Mouse (Mus musculus) E14TG2a.4 (cell line): ENCODE data around the gene Lrrk2.

ENCODE experiments used
- H3K27me3 ChIP-seq: 2 replicates; pipeline ENCODE4 v1.6.1; 2014; ENCODE audit warnings: low read length, control low read depth; ENCODE audit not compliant: insufficient read depth
- H3K36me3 ChIP-seq: 2 replicates; pipeline ENCODE4 v1.6.1; 2014; ENCODE audit warnings: low read length, control low read depth; ENCODE audit not compliant: insufficient read depth
- H3K4me1 ChIP-seq: replicated peaks from 2 replicates; pipeline ENCODE4 v1.6.1; 2014; ENCODE audit warnings: low read depth, low read length, control low read depth
- H3K4me3 ChIP-seq: replicated peaks from 2 replicates; pipeline ENCODE4 v1.5.1; 2014; ENCODE audit warnings: mild to moderate bottlenecking, low read length
- H3K9me3 ChIP-seq: 2 replicates; pipeline ENCODE4 v1.6.1; 2014; ENCODE audit warnings: low read length, control low read depth
- CTCF ChIP-seq: conservative IDR thresholded peaks from 2 replicates; pipeline ENCODE4 v1.5.1; 2014; ENCODE audit warnings: low read length
- NANOG ChIP-seq: IDR thresholded peaks from 2 replicates; pipeline ENCODE4 v1.6.1; 2014; ENCODE audit warnings: borderline replicate concordance, low read length, mixed read lengths
- POU5F1 ChIP-seq: IDR thresholded peaks from 2 replicates; pipeline ENCODE4 v1.6.1; 2014; ENCODE audit warnings: low read length, borderline replicate concordance

Lrrk2 gene

DNA sequence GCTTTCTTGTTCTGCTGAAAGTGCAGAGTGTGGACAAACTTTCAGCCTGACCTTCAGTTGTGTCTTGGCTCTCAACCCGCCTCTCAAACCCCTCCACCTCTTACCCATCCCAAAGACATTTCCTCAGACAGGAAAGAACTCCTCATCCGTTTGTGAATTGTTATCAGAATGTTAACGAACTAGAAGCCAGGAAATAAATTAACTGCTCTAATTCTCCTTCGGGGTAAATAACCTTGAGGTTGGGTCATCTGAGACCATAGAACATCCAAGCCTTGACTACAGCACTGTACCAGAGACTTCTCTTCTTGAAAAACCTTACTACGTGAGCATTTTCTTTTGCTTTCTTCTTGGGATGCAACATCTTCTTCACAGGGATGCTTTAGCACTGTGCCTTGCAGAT is 988 bp upstream of the Lrrk2 start:
- TF ChIP-seq NANOG (no peak), POU5F1 (no peak), CTCF (no peak)
- no peaks in the 10 kb centered on the region for H3K36me3 ChIP-seq
- no peaks in the 10 kb centered on the region for H3K9me3 ChIP-seq
- peaks cover 11% of the 10 kb centered on the region for H3K4me1 ChIP-seq
- H3K4me3 ChIP-seq, result no peak overlapping the region
- peaks cover 23% of the 10 kb centered on the region for H3K27me3 ChIP-seq

DNA sequence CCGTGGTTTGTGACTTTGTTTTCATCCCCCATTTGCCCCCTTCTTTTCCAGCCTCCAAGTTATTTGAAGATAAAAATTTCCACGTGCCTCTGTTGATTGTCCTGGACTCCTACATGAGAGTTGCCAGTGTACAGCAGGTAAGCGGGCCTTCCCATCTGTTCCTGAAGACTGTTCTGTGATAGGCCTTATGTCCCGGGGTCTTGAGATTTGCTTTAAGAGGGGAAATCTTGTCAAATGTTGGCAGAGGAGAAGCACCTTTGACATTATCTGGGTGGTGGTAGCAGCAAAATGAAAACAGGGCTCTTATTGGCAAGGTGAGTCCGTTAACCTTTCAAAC is 562 bp downstream of the Lrrk2 start:
- no peak for TF ChIP-seq CTCF
- TF ChIP-seq NANOG, result no peak
- no peak for TF ChIP-seq POU5F1
- H3K27me3 ChIP-seq, result peaks cover 25% of the 10 kb centered on the region
- H3K4me1 ChIP-seq, result peaks cover 11% of the 10 kb centered on the region
- no peaks in the 10 kb centered on the region for H3K36me3 ChIP-seq
- H3K9me3 ChIP-seq, result no peaks in the 10 kb centered on the region
- peak overlapping the region; percentile 66 for H3K4me3 ChIP-seq

DNA sequence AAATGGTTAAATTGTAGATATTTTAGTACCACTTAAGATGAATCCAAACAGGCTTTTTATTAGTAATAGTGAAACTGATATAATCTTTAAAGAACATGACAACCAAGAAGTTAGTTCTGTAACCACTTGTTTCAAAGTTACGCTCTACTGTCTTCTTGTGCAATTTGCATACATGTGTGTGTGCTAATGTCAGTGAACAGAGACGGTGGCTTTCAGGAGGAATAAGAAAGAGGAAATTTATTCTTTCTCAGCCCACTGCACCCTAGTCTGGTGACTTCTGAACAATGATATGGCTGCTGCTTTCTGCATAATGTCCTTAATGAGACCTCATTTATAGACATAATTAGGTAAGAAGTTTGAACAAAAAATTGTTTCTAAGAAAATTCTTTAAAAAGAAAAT is 7.1 kb downstream of the Lrrk2 start:
- Histone ChIP-seq H3K36me3 (no peaks in the 10 kb centered on the region), H3K4me1 (no peaks in the 10 kb centered on the region), H3K9me3 (no peaks in the 10 kb centered on the region), H3K27me3 (peaks cover 5% of the 10 kb centered on the region), H3K4me3 (no peak overlapping the region)
- TF ChIP-seq NANOG (no peak), POU5F1 (no peak), CTCF (no peak)

DNA sequence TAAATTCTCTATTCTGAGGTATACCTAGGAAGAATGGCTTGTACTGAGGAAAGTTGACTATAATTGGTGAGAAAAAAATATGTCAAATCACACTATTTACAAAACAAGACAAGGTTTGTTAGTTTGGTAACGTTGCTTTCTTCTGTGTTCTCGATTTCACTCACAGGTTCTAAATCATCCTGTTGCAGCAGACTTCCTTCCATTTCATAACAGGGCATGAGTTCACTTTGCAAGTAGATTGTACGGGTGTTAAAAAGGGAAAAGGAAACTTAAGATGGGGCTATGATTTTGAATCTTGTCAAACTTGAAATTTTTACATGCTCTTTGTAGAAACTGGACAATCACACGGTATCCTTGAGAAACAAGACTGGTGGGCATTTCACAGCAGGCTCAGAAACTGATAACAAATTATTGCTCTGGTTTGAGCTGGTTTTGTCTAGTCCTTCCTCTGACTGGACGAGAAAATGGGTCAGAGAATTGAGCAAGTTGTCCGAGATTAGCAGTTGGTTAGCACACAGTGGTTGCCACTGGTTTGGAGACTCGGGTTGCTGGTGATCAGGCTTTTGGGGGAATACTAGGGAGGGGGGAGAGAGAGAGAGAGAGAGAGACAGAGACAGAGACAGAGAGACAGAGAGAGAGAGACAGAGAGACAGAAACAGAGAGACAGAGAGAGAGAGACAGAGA is 13.0 kb downstream of the Lrrk2 start:
- TF ChIP-seq POU5F1 (no peak), NANOG (no peak), CTCF (no peak)

DNA sequence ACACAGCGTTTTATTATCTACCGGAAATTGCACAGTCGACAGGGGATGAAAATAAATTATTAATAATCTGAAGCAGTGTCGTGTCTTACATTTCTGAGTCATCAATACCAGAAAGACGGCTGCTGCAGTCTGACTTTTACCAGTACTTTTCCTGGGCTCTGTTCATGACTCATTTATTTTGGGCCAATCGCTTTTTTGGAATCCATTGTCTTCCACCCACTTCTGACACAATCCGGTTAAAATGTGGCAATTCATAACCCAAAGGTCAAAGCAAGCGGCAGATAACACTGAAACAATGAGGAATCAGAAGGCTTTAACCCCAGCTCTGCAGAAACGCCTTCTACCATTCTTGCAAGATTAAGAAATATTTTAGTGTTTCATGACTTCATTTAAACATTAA is 17.7 kb downstream of the Lrrk2 start:
- TF ChIP-seq CTCF (no peak), NANOG (no peak), POU5F1 (no peak)
- Histone ChIP-seq H3K9me3 (no peaks in the 10 kb centered on the region), H3K27me3 (no peaks in the 10 kb centered on the region), H3K36me3 (no peaks in the 10 kb centered on the region), H3K4me3 (no peak overlapping the region), H3K4me1 (no peaks in the 10 kb centered on the region)

More for the DNA sequence above, 13.0 kb downstream of the Lrrk2 start:
- H3K4me3 ChIP-seq, result no peak overlapping the region
- H3K4me1 ChIP-seq, result no peaks in the 10 kb centered on the region
- H3K27me3 ChIP-seq, result no peaks in the 10 kb centered on the region
- no peaks in the 10 kb centered on the region for H3K36me3 ChIP-seq
- no peaks in the 10 kb centered on the region for H3K9me3 ChIP-seq

DNA sequence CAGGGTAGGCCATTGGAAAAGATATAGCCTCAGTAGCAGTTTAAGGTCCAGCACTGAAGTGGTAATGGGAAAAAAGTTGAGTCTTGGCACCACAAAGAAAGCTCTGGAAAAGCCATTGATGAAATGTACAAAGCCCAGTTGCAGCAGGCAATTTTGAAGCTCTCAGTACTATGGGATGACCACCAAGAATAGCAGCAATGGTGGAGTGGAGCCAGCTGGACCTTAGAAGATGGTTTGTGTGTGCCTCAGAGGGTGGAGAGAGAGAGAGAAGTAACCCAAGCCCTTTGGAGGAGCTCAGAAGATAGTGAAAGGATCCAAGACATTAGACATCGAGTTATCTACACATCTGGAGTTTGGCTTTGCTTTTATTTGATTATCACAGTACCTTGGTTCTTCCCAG is 20.1 kb downstream of the Lrrk2 start:
- H3K4me3 ChIP-seq, result no peak overlapping the region
- no peaks in the 10 kb centered on the region for H3K9me3 ChIP-seq
- no peaks in the 10 kb centered on the region for H3K36me3 ChIP-seq
- no peaks in the 10 kb centered on the region for H3K27me3 ChIP-seq
- TF ChIP-seq POU5F1 (no peak), CTCF (no peak), NANOG (no peak)
- no peaks in the 10 kb centered on the region for H3K4me1 ChIP-seq

DNA sequence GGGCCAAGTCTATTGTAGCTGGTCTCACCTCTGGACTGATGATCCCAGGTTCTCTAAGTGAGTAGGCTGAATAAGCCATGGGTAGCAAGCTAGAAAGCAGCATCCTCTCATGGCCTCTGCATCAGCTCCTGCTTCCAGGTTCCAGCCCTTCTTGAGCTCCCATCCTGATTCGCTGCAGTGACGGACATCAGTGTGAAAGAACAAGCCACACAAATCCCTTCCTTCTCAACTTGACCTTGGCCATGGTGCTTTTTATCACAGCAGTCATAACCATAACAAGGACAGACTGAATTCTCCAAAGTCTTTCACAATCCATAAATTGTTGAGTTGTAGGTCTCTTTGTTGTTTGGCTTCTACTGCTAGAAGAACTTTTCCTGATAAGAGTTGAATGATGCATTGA is 20.9 kb downstream of the Lrrk2 start:
- Histone ChIP-seq H3K9me3 (no peaks in the 10 kb centered on the region), H3K27me3 (no peaks in the 10 kb centered on the region), H3K4me3 (no peak overlapping the region), H3K4me1 (no peaks in the 10 kb centered on the region), H3K36me3 (no peaks in the 10 kb centered on the region)
- TF ChIP-seq NANOG (no peak), POU5F1 (no peak), CTCF (no peak)

DNA sequence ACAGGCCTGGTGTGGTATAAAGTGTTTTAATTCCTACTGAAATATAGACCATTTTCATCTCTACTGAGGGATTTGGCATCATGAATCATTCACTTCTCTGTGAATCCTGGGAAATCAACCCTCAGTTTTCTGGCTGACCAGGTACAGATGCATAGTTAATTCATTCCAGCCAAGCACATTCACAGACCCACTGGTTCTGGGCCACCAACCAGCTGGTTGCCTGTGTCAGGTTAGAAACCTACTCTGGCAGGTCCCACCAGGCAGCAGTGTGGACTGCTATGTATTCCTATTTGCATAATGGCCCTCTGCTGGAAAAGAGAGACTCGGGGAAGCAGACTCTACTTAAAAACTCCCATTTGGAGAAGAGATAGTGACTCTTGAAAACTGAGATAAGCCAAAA is 27.9 kb downstream of the Lrrk2 start:
- Histone ChIP-seq H3K4me3 (no peak overlapping the region), H3K36me3 (no peaks in the 10 kb centered on the region), H3K9me3 (no peaks in the 10 kb centered on the region), H3K27me3 (no peaks in the 10 kb centered on the region), H3K4me1 (peaks cover 7% of the 10 kb centered on the region)
- TF ChIP-seq CTCF, result no peak
- TF ChIP-seq NANOG, result no peak
- no peak for TF ChIP-seq POU5F1

DNA sequence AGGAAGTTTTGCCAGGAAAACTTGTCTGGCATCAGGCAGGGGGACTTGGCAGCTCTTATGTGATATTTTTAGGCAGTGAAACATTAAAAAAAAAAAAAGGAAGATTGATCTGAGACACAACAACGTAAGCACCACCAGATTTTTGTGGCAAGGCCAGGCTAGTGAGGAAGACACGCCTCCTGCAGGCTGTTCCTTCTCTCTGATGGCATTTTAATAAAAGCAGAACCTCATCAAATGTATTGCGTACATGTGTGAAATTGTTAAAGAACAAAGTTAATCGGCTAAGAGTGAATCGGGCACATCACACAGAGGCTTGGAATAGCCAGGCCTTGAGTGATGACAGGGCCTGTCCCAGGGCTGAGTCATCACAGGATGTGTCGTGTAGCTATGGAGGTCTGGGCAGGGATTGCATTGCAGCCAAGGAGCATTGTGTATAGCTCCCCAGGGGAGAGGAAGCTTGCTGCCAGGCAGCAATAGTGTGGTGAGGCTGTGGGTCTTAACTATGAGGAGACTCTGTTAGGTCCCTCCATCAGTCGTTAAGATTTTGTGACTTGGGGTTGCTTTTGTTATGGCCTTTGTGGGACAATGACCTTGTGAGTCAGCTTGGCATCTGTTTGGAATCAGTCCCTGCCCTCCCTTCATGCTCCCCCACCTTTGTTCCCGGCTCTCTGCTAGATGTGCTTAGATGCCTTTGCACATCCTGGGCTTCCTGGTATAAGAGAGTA is 30.2 kb downstream of the Lrrk2 start:
- H3K9me3 ChIP-seq, result no peaks in the 10 kb centered on the region
- no peak overlapping the region for H3K4me3 ChIP-seq
- peaks cover 7% of the 10 kb centered on the region for H3K4me1 ChIP-seq
- no peaks in the 10 kb centered on the region for H3K27me3 ChIP-seq
- H3K36me3 ChIP-seq, result no peaks in the 10 kb centered on the region
- TF ChIP-seq POU5F1 (no peak), CTCF (no peak), NANOG (no peak)
